Mouse (Mus musculus): ENCODE data around the gene Bbx. TPM values are rescaled to one million over a fixed set of nuclear protein-coding genes. Genes with fewer than 3 reads are reported as not detected.

Gene Bbx
- polyA plus RNA-seq (2012; rRNA removed) = 12.1 and 12.3 TPM in 2 replicates

GRCm38 (mm10) chr16:50432062-50432878 is at the start of gene Bbx:
Gene Bbx, minus strand, starts transcription at chr16:50432390.
- DNase-seq (ENCODE audit: extremely low spot score in 1 of 2, low spot score in 1 of 2) = peak; percentile 95 to 99

DNA sequence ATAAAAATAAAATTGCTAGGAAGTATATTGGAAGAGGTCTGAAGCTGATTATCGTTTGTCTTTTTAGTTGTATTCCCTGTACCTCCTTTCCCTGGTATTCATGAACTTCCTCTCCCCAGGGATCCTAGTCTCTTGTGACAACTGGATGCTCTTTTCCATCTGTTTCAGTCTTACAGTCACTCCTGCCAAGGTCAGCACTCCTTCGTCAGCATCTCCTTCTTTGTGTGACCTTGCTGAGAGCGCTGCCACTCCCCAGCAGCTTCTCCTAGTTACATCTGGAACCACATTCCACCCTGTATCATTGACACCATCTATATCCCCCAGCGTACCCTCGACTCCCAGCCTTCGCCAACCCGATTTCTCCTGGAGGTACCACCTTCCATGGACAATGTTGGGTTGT is 49.7 kb upstream of the Bbx start:
- DNase-seq (ENCODE audit: extremely low spot score in 1 of 2, low spot score in 1 of 2) = no peak

DNA sequence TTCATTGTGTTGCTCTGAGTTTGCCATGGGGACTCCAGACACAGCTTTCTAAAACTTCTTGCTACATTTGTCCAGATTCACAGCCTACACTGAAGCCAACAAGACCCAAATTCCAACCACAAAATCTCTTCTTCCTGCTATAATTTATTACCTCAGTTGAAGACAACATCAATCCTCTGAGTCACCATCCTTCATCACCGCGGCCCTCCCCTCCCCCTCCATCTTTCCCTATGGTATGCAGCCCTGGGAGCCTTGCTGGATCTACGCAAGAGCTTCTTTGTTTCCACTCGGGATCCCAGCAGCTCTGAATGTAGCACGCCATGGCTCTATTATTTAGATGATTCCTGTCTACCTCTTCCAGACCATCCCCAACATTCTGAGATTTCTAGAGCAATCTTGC is 49.2 kb upstream of the Bbx start:
- DNase-seq (ENCODE audit: extremely low spot score in 1 of 2, low spot score in 1 of 2) = no peak

GRCm38 (mm10) chr16:50478695-50479094 is 46.5 kb upstream of the Bbx start:
- no peak for DNase-seq (ENCODE audit: extremely low spot score in 1 of 2, low spot score in 1 of 2)

DNA sequence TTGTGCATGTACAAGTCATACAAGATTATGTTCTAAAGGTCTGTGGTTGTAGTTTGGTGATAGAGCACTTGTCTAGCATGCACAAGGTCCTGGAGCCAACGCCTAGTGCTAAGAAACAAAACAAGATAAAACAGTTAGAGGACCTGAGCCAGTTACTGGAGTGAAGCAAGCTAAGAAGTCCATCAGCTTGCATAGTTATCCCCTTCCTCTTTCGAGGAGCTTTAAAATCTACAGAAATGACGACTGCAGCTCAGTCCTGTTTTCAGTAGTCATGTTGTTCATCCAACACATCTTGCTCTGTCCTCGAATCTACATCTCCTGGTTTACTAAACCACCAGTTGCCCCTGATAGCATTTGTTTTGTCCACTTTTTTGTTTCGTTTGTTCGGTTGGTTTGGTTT is 45.4 kb upstream of the Bbx start:
- DNase-seq (ENCODE audit: extremely low spot score in 1 of 2, low spot score in 1 of 2) = no peak

DNA sequence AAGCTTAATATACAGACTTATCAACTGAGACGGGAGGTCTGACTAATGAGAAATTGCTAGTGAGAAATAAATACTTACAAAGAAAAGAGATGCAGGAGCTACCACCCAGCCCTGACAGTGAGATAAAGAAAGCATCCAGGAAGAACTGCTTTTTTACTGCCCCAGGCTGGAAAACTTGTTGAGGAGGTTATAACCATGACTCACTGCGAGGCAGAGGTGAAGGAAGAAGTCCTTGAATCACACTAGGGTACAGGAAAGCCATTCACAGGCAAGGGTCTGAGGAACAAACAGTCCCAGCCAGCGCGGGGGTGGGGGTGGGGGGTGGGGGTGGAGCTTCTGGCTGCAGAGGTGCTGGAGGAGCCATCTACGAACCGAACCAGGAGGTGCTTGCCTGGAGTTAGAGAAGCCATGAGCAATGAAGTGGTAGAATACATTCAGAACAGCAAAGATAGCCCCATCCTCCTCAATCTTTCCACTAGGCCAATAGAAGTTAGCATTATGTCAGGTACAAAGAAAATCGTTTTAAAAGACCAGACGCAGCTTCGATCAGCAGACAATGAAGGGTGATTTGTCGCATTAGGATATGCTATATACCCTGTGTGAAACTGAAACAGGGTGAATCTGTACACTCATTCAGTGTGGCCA is 30.2 kb upstream of the Bbx start:
- no peak for DNase-seq (ENCODE audit: extremely low spot score in 1 of 2, low spot score in 1 of 2)

- DNase-seq (ENCODE audit: extremely low spot score in 1 of 2, low spot score in 1 of 2) = no peak
These were observed 27.0 kb upstream of the Bbx start for GRCm38 (mm10) chr16:50459146-50459545.

DNA sequence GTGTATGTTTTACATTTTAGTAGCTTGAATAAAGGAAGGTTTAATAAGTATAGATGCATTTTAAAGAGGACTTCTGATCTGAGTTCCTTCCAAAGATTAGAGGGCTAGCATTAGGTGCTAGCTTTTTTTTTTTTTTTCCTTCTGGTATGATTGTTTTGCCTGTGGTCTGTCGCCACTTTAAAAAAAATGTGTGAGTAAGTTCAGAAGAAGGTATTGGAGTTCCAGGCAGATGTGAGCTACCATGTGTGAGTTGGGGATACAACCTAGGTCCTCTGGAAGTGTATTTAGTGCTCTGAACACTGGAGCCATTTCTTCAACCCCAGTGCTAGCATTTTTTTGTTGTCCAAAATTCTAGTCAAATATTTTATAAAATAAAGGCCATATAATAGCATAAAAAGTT is 23.9 kb upstream of the Bbx start:
- no peak for DNase-seq (ENCODE audit: extremely low spot score in 1 of 2, low spot score in 1 of 2)

- no peak for DNase-seq (ENCODE audit: extremely low spot score in 1 of 2, low spot score in 1 of 2)
These were observed 16.9 kb upstream of the Bbx start for GRCm38 (mm10) chr16:50449086-50449485.

- no peak for DNase-seq (ENCODE audit: extremely low spot score in 1 of 2, low spot score in 1 of 2)
These were observed 12.8 kb upstream of the Bbx start for GRCm38 (mm10) chr16:50445014-50445413.

DNA sequence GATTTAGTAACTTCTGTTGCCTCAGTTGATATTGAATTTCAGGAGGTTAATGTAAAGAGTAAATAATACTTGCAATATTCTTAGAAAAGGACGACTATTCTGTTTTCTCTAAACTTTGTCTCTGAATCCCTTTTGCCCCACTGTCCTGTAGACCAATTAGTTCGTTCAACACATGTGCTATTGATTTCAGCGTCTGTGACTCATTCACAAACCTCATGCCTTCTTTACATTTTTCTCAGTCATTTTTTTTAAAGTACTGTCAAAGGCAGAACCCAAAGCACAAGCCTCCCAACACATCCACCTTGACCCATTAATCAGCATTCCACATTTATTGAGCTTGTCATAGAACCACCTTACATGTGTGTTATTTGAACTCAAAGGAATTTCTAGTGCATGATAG is 6.6 kb upstream of the Bbx start:
- no peak for DNase-seq (ENCODE audit: extremely low spot score in 1 of 2, low spot score in 1 of 2)

- no peak for DNase-seq (ENCODE audit: extremely low spot score in 1 of 2, low spot score in 1 of 2)
These were observed 5.6 kb upstream of the Bbx start for GRCm38 (mm10) chr16:50437788-50438187.

DNA sequence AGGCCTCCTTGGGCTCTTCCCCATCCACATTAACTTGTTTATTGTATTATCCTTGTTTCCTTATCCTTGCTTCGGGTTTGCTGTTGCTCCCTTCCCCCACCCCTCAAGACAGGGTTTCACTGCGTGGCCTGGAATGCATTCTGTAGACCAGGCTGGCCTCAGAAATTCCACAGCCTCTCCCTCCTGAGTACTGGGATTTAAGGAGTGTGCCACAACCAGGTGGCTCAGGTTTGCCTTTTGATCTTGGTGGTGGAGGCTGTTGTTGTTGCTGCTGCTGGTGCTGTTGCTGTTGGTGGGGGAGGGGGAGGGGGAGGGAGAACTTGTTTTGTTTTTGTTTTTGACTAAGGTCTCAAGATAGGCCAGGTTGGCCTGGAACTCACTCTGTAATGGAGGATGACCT is 5.1 kb upstream of the Bbx start:
- DNase-seq (ENCODE audit: extremely low spot score in 1 of 2, low spot score in 1 of 2) = no peak

- DNase-seq (ENCODE audit: extremely low spot score in 1 of 2, low spot score in 1 of 2) = peak in 1 of 2 experiments; percentile 9
These were observed 894 bp downstream of the Bbx start for GRCm38 (mm10) chr16:50431011-50431981.

- peak in 1 of 2 experiments; percentile 9 for DNase-seq (ENCODE audit: extremely low spot score in 1 of 2, low spot score in 1 of 2)
These were observed 1.7 kb downstream of the Bbx start for GRCm38 (mm10) chr16:50430515-50430877.

- DNase-seq (ENCODE audit: extremely low spot score in 1 of 2, low spot score in 1 of 2) = peak in 1 of 2 experiments; percentile 14
These were observed 2.3 kb downstream of the Bbx start for GRCm38 (mm10) chr16:50429692-50430514.

DNA sequence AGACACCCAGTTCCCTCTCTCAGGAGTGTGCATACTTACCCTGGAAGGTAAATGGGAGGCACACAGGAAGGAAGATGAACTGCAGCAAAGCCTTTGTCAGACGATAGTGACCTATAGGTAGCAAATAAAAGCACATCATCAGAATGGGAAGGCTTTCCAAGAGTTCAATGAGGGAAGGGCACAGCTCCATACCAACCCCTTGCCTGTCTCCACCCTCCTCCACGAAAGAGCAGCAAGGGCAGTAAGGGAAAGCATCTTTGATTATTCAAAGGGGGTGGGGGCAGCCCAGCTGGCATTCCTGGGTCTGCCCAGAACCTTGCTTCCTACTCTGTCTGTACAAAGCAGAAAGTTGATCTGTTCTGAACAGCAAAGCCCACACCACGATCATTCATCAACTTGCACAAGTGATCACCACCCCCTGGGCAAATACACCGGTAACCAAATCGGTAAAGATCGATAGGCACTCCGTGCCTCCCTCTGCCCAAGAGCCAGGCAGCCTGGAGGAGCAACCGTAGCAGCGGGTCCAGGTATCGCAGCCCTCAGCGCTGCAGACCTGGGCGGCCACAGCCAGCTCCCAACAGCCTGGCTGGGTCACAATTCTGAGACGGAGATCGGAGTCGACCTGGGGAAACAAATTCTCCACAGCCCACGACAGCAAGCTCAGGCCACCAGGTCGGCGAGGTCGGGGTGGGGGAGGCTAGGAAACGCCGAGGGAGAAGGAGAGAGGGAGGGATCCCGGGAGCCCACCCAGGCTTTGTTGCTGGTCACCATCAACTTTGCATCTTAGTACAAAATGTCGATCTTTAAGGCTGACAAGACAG is 3.1 kb downstream of the Bbx start:
- DNase-seq (ENCODE audit: extremely low spot score in 1 of 2, low spot score in 1 of 2) = peak in 1 of 2 experiments; percentile 13

DNA sequence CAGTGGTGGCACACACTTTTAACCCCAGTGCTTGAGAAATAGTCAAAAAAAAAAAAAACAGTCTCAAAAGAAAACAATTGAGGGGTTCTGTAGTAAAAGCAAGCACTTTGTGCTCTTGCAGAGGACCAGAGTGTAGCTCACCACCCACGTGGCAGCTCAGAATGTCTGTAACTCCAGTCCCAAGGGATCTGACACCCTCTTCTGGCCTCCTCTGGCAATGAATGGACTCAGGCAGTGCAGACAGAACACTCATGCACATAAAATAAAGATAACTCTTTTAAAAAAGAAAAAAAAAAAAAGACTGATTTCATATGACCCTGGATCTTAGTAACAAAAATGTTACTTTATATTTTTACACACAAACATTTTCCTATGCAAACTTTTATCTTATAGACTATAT is 12.1 kb downstream of the Bbx start:
- no peak for DNase-seq (ENCODE audit: extremely low spot score in 1 of 2, low spot score in 1 of 2)

DNA sequence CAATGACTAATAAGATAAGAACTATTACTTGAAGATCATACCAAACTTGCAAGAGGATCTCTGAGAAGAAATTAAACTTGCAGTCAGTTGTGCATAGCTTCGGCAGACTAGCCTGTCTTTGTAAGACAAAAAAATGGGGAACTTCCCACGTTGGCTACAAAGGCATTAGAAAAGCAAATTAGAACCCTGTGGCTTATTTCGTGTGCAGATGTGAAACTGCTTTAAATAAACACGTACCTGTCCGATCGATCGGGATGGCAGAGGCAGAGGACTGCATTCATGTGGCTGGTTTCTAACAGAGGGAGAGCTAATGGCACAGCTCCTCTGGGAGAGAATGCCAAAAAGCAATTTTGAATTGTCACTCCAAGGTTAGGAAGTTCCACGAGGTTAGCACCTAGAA is 16.8 kb downstream of the Bbx start:
- DNase-seq (ENCODE audit: extremely low spot score in 1 of 2, low spot score in 1 of 2) = no peak
